Mouse (Mus musculus): ENCODE data around the gene Pdp2. TPM values are rescaled to one million over a fixed set of nuclear protein-coding genes. Genes with fewer than 3 reads are reported as not detected.
"Not testable (repeated sequence)": the region's sequence is repeated elsewhere in the genome, so short reads cannot be mapped to it uniquely, and the experiment has no call there.

Gene Pdp2
- polyA plus RNA-seq, 1 experiment from 2014 or later: 8.9 TPM

DNA sequence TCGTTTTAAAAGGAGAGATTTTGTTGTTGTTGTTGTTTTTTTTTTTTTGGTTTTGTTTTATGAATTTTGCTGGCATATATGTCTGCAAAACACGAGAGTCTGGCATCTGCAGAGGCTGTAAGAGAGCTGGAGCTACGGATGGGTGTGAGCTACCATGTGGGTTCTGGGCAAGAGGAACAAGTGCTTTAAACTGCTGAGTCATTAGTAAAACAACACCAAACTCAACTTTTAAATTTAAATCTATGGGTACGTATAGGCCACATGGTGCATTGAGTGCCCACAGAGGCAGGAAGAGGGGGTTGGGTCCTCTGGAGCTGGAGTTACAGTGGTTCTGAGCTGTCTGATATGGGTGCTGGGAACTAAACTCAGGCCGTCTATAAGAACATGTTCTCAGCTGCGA is 46.8 kb downstream of the Pdp2 start:
- no peak overlapping the region for H3K27ac ChIP-seq (ENCODE audit: low read length)
- no peak overlapping the region for H3K9ac ChIP-seq (ENCODE audit: low read length)
- H3K4me2 ChIP-seq (ENCODE audit: low read depth, low read length): no peak overlapping the region
- H3K4me1 ChIP-seq (replicated peaks; ENCODE audit: control insufficient read depth, insufficient read depth, low read length): peaks cover 11% of the 10 kb centered on the region
- H3K9me3 ChIP-seq (ENCODE audit: control insufficient read depth, low read length): no peaks in the 10 kb centered on the region
- H3K36me3 ChIP-seq (ENCODE audit: control insufficient read depth, insufficient read depth, low read length): peaks cover 6% of the 10 kb centered on the region
- 81% methylated on average over 6 of the region's 6 CpGs for WGBS
- no peaks in the 10 kb centered on the region for H3K27me3 ChIP-seq (ENCODE audit: control insufficient read depth, insufficient read depth, low read depth, low read length)
- no peak overlapping the region for H3K4me3 ChIP-seq (ENCODE audit: low read length)
- ATAC-seq (ENCODE audit: low read depth): no peak

DNA sequence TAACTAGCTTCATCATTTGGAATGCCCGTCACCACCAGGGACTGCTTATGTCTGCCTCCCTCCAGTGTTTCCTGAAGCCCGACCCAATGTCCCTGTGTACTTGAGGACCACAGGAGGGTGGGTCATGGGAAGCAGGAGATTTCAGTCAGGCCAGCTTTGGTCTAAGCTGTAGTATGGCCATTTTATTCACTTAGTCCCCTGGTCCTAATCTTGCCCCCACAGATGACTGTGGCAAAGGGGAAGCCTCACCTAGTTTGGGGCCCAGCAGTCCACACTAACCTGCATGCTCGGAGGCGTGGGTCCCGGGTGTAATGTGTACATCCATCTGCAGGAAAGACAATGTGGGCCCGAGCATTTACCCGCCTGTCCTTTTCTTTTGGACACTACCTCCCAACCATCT is 49.0 kb downstream of the Pdp2 start:
- no peak for ATAC-seq (ENCODE audit: low read depth)
- 79% methylated on average over 7 of the region's 7 CpGs for WGBS
- Histone ChIP-seq H3K4me1 (replicated peaks; ENCODE audit: control insufficient read depth, insufficient read depth, low read length) (peaks cover 11% of the 10 kb centered on the region), H3K9ac (ENCODE audit: low read length) (peak overlapping the region; percentile 90; the same call in 1 of the 2 replicates), H3K27ac (ENCODE audit: low read length) (no peak overlapping the region), H3K36me3 (ENCODE audit: control insufficient read depth, insufficient read depth, low read length) (peaks cover 6% of the 10 kb centered on the region), H3K4me2 (ENCODE audit: low read depth, low read length) (peak overlapping the region; percentile 63), H3K4me3 (ENCODE audit: low read length) (peak overlapping the region; percentile 87), H3K27me3 (ENCODE audit: control insufficient read depth, insufficient read depth, low read depth, low read length) (no peaks in the 10 kb centered on the region), H3K9me3 (ENCODE audit: control insufficient read depth, low read length) (no peaks in the 10 kb centered on the region)

- Histone ChIP-seq H3K9me3 (ENCODE audit: control insufficient read depth, low read length) (no peaks in the 10 kb centered on the region), H3K4me2 (ENCODE audit: low read depth, low read length) (peak overlapping the region; percentile 63), H3K9ac (ENCODE audit: low read length) (peak overlapping the region; percentile 90), H3K27ac (ENCODE audit: low read length) (no peak overlapping the region), H3K4me3 (ENCODE audit: low read length) (peak overlapping the region; percentile 87), H3K27me3 (ENCODE audit: control insufficient read depth, insufficient read depth, low read depth, low read length) (no peaks in the 10 kb centered on the region), H3K36me3 (ENCODE audit: control insufficient read depth, insufficient read depth, low read length) (peaks cover 6% of the 10 kb centered on the region), H3K4me1 (replicated peaks; ENCODE audit: control insufficient read depth, insufficient read depth, low read length) (peaks cover 11% of the 10 kb centered on the region)
- 6% methylated on average over 25 of the region's 25 CpGs for WGBS
- no peak for ATAC-seq (ENCODE audit: low read depth)
These were observed 49.6 kb downstream of the Pdp2 start for GRCm38 (mm10) chr8:104640831-104641370.

GRCm38 (mm10) chr8:104641426-104642323 is 50.4 kb downstream of the Pdp2 start, which contains the start of gene Ciao2b:
Gene Ciao2b (minus strand): TSS chr8:104641965.
- peak within 1 kb of the TSS; percentile 63 for H3K4me2 ChIP-seq (ENCODE audit: low read depth, low read length)
- H3K36me3 ChIP-seq (ENCODE audit: control insufficient read depth, insufficient read depth, low read length): peaks cover 6% of the 10 kb centered on the region
- WGBS: under 1% methylated on average over 66 of the region's 66 CpGs
- H3K4me1 ChIP-seq (replicated peaks; ENCODE audit: control insufficient read depth, insufficient read depth, low read length): peaks cover 11% of the 10 kb centered on the region
- H3K9me3 ChIP-seq (ENCODE audit: control insufficient read depth, low read length): no peaks in the 10 kb centered on the region
- no peaks in the 10 kb centered on the region for H3K27me3 ChIP-seq (ENCODE audit: control insufficient read depth, insufficient read depth, low read depth, low read length)
- H3K27ac ChIP-seq (ENCODE audit: low read length): peak within 1 kb of the TSS; percentile 72
- ATAC-seq (ENCODE audit: low read depth): peak; percentile 98
- peak within 1 kb of the TSS; percentile 87 for H3K4me3 ChIP-seq (ENCODE audit: low read length)
- peak within 1 kb of the TSS; percentile 90 for H3K9ac ChIP-seq (ENCODE audit: low read length)

- H3K27ac ChIP-seq (ENCODE audit: low read length): no peak overlapping the region; the same call in 1 of the 2 replicates
- peak; percentile 5; the same call in 1 of the 2 replicates for ATAC-seq (ENCODE audit: low read depth)
- peak overlapping the region; percentile 87 for H3K4me3 ChIP-seq (ENCODE audit: low read length)
These were observed 51.0 kb downstream of the Pdp2 start for GRCm38 (mm10) chr8:104642324-104642654.

GRCm38 (mm10) chr8:104644187-104644586 is 52.9 kb downstream of the Pdp2 start:
- not testable (repeated sequence) for H3K4me2 ChIP-seq (ENCODE audit: low read depth, low read length); ATAC-seq (ENCODE audit: low read depth); H3K9ac ChIP-seq (ENCODE audit: low read length); H3K9me3 ChIP-seq (ENCODE audit: control insufficient read depth, low read length); H3K4me3 ChIP-seq (ENCODE audit: low read length); H3K36me3 ChIP-seq (ENCODE audit: control insufficient read depth, insufficient read depth, low read length); H3K27me3 ChIP-seq (ENCODE audit: control insufficient read depth, insufficient read depth, low read depth, low read length); H3K27ac ChIP-seq (ENCODE audit: low read length)
- 51% methylated on average over 3 of the region's 3 CpGs for WGBS
- H3K4me1 ChIP-seq (replicated peaks; ENCODE audit: control insufficient read depth, insufficient read depth, low read length): peaks cover 11% of the 10 kb centered on the region

More at GRCm38 (mm10) chr8:104642324-104642654, 51.0 kb downstream of the Pdp2 start:
- Histone ChIP-seq H3K9ac (ENCODE audit: low read length) (peak overlapping the region; percentile 90), H3K27me3 (ENCODE audit: control insufficient read depth, insufficient read depth, low read depth, low read length) (no peaks in the 10 kb centered on the region), H3K9me3 (ENCODE audit: control insufficient read depth, low read length) (no peaks in the 10 kb centered on the region), H3K4me2 (ENCODE audit: low read depth, low read length) (peak overlapping the region; percentile 63), H3K36me3 (ENCODE audit: control insufficient read depth, insufficient read depth, low read length) (peaks cover 6% of the 10 kb centered on the region), H3K4me1 (replicated peaks; ENCODE audit: control insufficient read depth, insufficient read depth, low read length) (peaks cover 11% of the 10 kb centered on the region)
- WGBS: 79% methylated on average over 6 of the region's 6 CpGs

Other genes starting within 250 kb of the Pdp2 start
- 2.5 and 2.6 TPM in 2 replicates for gene Cmtm4, start 195.6 kb upstream of the Pdp2 start, polyA plus RNA-seq (2015; fragmentation: Nextera tagmentation; extraction: Ambion mirVana)
- gene Dync1li2, start 148.4 kb upstream of the Pdp2 start, polyA plus RNA-seq (2015; fragmentation: Nextera tagmentation; extraction: Ambion mirVana): 60.8 and 62.9 TPM in 2 replicates
- gene Terb1, start 81.5 kb upstream of the Pdp2 start, polyA plus RNA-seq (2015; fragmentation: Nextera tagmentation; extraction: Ambion mirVana): 0.10 and 0.35 TPM in 2 replicates
- gene Nae1, start 56.8 kb upstream of the Pdp2 start, polyA plus RNA-seq (2015; fragmentation: Nextera tagmentation; extraction: Ambion mirVana): 83.9 and 86.7 TPM in 2 replicates
- 0.74 and 0.93 TPM in 2 replicates for gene Car7, start 56.8 kb upstream of the Pdp2 start, polyA plus RNA-seq (2015; fragmentation: Nextera tagmentation; extraction: Ambion mirVana)
- 70.4 and 75.6 TPM in 2 replicates for gene Cdh16, start 32.9 kb downstream of the Pdp2 start, polyA plus RNA-seq (2015; fragmentation: Nextera tagmentation; extraction: Ambion mirVana)
- gene Rrad, start 39.9 kb downstream of the Pdp2 start, polyA plus RNA-seq (2015; fragmentation: Nextera tagmentation; extraction: Ambion mirVana): 21.7 and 22.2 TPM in 2 replicates
- gene Ciao2b, start 50.5 kb downstream of the Pdp2 start, polyA plus RNA-seq (2015; fragmentation: Nextera tagmentation; extraction: Ambion mirVana): 109 and 111 TPM in 2 replicates
- 0.45 TPM in 1 of 2 replicates, not detected in the other for gene Ces2a, start 142.6 kb downstream of the Pdp2 start, polyA plus RNA-seq (2015; fragmentation: Nextera tagmentation; extraction: Ambion mirVana)
- 0.92 and 1.6 TPM in 2 replicates for gene Ces2b, start 240.1 kb downstream of the Pdp2 start, polyA plus RNA-seq (2015; fragmentation: Nextera tagmentation; extraction: Ambion mirVana)